ENCODE assay signal across 8 mouse cellular contexts in genomic region chr6:56796232-56796631, GRCm38 (mm10). TPM values are rescaled to one million over a fixed set of nuclear protein-coding genes. Genes with fewer than 3 reads are reported as not detected.
DNase-seq lines count a peak whose midpoint lies in the region; ATAC-seq lines count a peak whose summit lies in the region.

No protein-coding gene starts in this region.

- H3K4me1 ChIP-seq in heart, embryonic 16.5 days (ENCODE audit: control insufficient read depth, insufficient read depth, low read length) = peaks cover 26% of the 10 kb centered on the region
- no peaks in the 10 kb centered on the region; the same call in 1 of the 2 replicates for H3K4me1 ChIP-seq in hindbrain, embryonic 11.5 days (replicated peaks; ENCODE audit: control insufficient read depth, insufficient read depth, low read length)
- H3K4me1 ChIP-seq in midbrain, embryonic 10.5 days = peaks cover 25% of the 10 kb centered on the region

- peak overlapping the region; percentile 100 for H3K27ac ChIP-seq in heart, embryonic 16.5 days (ENCODE audit: low read length)
- no peak overlapping the region for H3K27ac ChIP-seq in hindbrain, embryonic 11.5 days (ENCODE audit: low read depth, low read length)
- peak overlapping the region; percentile 99 for H3K27ac ChIP-seq in midbrain, embryonic 10.5 days (replicated peaks)

- peak overlapping the region; percentile 80 for H3K4me2 ChIP-seq in heart, embryonic 16.5 days (ENCODE audit: low read depth, low read length)
- H3K4me2 ChIP-seq in hindbrain, embryonic 11.5 days (replicated peaks; ENCODE audit: low read depth, low read length) = peak overlapping the region; percentile 61

- H3K9me3 ChIP-seq in heart, embryonic 16.5 days (replicated peaks; ENCODE audit: control insufficient read depth, low read length) = no peaks in the 10 kb centered on the region
- no peaks in the 10 kb centered on the region for H3K9me3 ChIP-seq in hindbrain, embryonic 11.5 days (ENCODE audit: control insufficient read depth, low read length)
- 0 out of 2 replicates have a peak, but pooled peaks cover 3% of the 10 kb centered on the region for H3K9me3 ChIP-seq in midbrain, embryonic 10.5 days (replicated peaks)

- peak overlapping the region; percentile 99 for H3K9ac ChIP-seq in heart, embryonic 16.5 days (ENCODE audit: low read length)
- H3K9ac ChIP-seq in hindbrain, embryonic 11.5 days (ENCODE audit: low read depth, low read length) = peak overlapping the region; percentile 94

- no peaks in the 10 kb centered on the region for H3K36me3 ChIP-seq in heart, embryonic 16.5 days (ENCODE audit: control insufficient read depth, insufficient read depth)
- H3K36me3 ChIP-seq in hindbrain, embryonic 11.5 days (ENCODE audit: control insufficient read depth, insufficient read depth, low read length) = no peaks in the 10 kb centered on the region
- peaks cover 30% of the 10 kb centered on the region for H3K36me3 ChIP-seq in midbrain, embryonic 10.5 days

- DNase-seq in heart, adult 18-20 months = no peak
- peak; percentile 39 for DNase-seq in adipocyte (ENCODE audit: low spot score)
- DNase-seq in hindbrain, embryonic 11.5 days (ENCODE audit: low spot score) = no peak
- DNase-seq in midbrain, embryonic 10.5 days (ENCODE audit: low spot score) = no peak
- no peak for DNase-seq in adrenal gland, adult 8-10 months
- no peak for DNase-seq in embryo, embryonic 11 days
- no peak for DNase-seq in cerebellum, adult 11 months

- H3K27me3 ChIP-seq in heart, embryonic 16.5 days (ENCODE audit: control insufficient read depth, insufficient read depth, low read length) = no peaks in the 10 kb centered on the region
- H3K27me3 ChIP-seq in hindbrain, embryonic 11.5 days (ENCODE audit: control insufficient read depth, insufficient read depth, low read length) = no peaks in the 10 kb centered on the region
- no peaks in the 10 kb centered on the region for H3K27me3 ChIP-seq in midbrain, embryonic 10.5 days (ENCODE audit: low read depth, poor library complexity, severe bottlenecking)

- ATAC-seq in heart, embryonic 16.5 days (replicated peaks; ENCODE audit: extremely low read depth, insufficient read depth, low FRiP score) = no peak
- no peak for ATAC-seq in hindbrain, embryonic 11.5 days (ENCODE audit: low FRiP score)

- WGBS in heart, embryonic 16.5 days = 2% methylated on average over 8 of the region's 8 CpGs
- 14% methylated on average over 8 of the region's 8 CpGs for WGBS in hindbrain, embryonic 11.5 days
- WGBS in midbrain, embryonic 10.5 days = 13% methylated on average over 8 of the region's 8 CpGs

- H3K4me3 ChIP-seq in heart, embryonic 16.5 days (ENCODE audit: low read length) = peak overlapping the region; percentile 92
- peak overlapping the region; percentile 61 for H3K4me3 ChIP-seq in hindbrain, embryonic 11.5 days (ENCODE audit: low read depth, low read length)
- peak overlapping the region; percentile 85 for H3K4me3 ChIP-seq in midbrain, embryonic 10.5 days

RNA-seq across cellular contexts. Expression of gene Kbtbd2, which starts 1.4 kb away (rescaled TPM):
- 27.6 and 32.6 TPM in 2 replicates for polyA plus RNA-seq in heart, embryonic 16.5 days (2015; fragmentation: Nextera tagmentation; extraction: Ambion mirVana)
- total RNA-seq in heart, adult 18-20 months (2021) = 10 to 100 TPM; 33.2 to 37.3 TPM
- polyA plus RNA-seq in hindbrain, embryonic 11.5 days (2014; fragmentation: Nextera tagmentation; extraction: Ambion mirVana) = 37.4 and 39.7 TPM in 2 replicates
- 36.6 and 37.2 TPM in 2 replicates for polyA plus RNA-seq in midbrain, embryonic 10.5 days (2016; fragmentation: Nextera tagmentation; extraction: Ambion mirVana)
- total RNA-seq in adrenal gland, adult 8-10 months (2022) = 10 to 100 TPM; 31.8 to 37.0 (median 33.8) TPM

RNA-seq across cellular contexts. Expression of gene Fkbp9, which starts 35.6 kb away (rescaled TPM):
- 138 and 143 TPM in 2 replicates for polyA plus RNA-seq in heart, embryonic 16.5 days (2015; fragmentation: Nextera tagmentation; extraction: Ambion mirVana)
- total RNA-seq in heart, adult 18-20 months (2021) = 10 to 100 TPM; 90.3 to 90.9 TPM
- 55.4 and 61.4 TPM in 2 replicates for polyA plus RNA-seq in hindbrain, embryonic 11.5 days (2014; fragmentation: Nextera tagmentation; extraction: Ambion mirVana)
- polyA plus RNA-seq in midbrain, embryonic 10.5 days (2016; fragmentation: Nextera tagmentation; extraction: Ambion mirVana) = 64.5 and 65.3 TPM in 2 replicates
- total RNA-seq in adrenal gland, adult 8-10 months (2022) = 100 to 1,000 TPM in 1 of 4 experiments, 10 to 100 TPM in 3; 72.5 to 109 (median 90.2) TPM
